Mouse (Mus musculus) gastrocnemius, adult 2 months (tissue): ENCODE results near the gene Acot5. TPM values are rescaled to one million over a fixed set of nuclear protein-coding genes. Genes with fewer than 3 reads are reported as not detected.
"Not testable (repeated sequence)": the region's sequence is repeated elsewhere in the genome, so short reads cannot be mapped to it uniquely, and the experiment has no call there.

ENCODE experiments used
- DNase-seq: peaks from one replicate; pipeline ENCODE4 v3.0.0; 2022
- H3K27ac ChIP-seq: fragments of 200-600 bp; 2 replicates; pipeline ENCODE4 v1.8.1; 2022; ENCODE audit warnings: mild to moderate bottlenecking
- H3K4me3 ChIP-seq: fragments of 200-600 bp; 2 replicates; pipeline ENCODE4 v1.8.1; 2022; ENCODE audit warnings: mild to moderate bottlenecking, moderate library complexity
- CTCF ChIP-seq: fragments of 200-600 bp; IDR thresholded peaks from 2 replicates; pipeline ENCODE4 v1.8.1; 2022; ENCODE audit warnings: antibody characterized with exemption, mild to moderate bottlenecking, moderate library complexity
- intact Hi-C: fragments of 180-260 bp; cut with DNase I; formaldehyde crosslinking; loops from one replicate; pipeline ENCODE4 v1.15.1; 2025
- total RNA-seq, 2 experiments: library from RNA; stranded (reverse); gene quantifications; 2 replicates each; pipeline ENCODE4 v1.2.3; 2021

Gene Acot5
- total RNA-seq, 2 experiments from 2014 or later: 0.17 TPM; not detected in 1

- TF ChIP-seq CTCF: no peak
- no peak overlapping the region for H3K27ac ChIP-seq
- no peak for DNase-seq
- intact Hi-C loops: no loop called here
- H3K4me3 ChIP-seq: no peak overlapping the region
Observed at GRCm38 (mm10) chr12:84042248-84042647, 26.9 kb upstream of the Acot5 start.

DNA sequence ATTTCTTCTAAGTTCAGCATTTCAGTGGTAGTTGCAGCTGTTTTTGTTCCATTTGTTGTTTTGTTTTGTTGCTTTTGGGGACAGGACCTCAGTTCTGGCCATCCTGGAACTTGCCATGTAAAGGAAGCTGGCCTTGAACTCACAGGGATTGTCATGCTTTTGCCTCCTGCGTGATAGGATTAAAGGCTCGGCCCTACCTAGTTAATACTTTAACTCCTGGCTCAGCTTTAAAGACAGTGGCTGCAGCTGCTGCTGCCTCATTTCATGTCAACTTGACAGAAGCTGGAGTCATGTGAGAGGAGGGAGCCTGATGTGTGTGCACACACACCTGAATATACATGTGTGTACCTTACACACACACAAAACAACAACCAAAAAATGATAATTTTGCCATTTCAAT is 25.1 kb upstream of the Acot5 start:
- intact Hi-C loops: no loop called here
- DNase-seq: no peak
- no peak overlapping the region for H3K27ac ChIP-seq
- TF ChIP-seq CTCF: no peak
- no peak overlapping the region for H3K4me3 ChIP-seq

DNA sequence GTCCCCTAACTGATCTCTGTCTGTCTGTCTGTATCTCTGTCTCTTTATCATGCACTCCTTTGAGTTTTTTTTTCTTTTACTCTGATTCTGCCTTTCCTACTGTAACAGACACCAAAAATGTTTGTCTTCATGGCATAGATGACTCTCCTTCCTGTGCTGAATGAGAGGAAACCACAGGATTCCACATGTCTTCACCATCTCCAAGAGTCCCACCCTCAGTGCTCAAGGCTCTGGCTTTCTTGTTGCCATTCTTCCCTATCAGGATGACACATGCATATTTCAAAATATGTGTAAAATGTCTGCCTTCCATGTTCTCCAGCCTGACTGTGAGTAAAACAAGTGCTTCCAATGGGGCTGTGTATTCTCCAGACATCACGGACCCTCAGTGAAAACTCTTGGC is 22.2 kb upstream of the Acot5 start:
- intact Hi-C loops: no loop called here
- no peak overlapping the region for H3K4me3 ChIP-seq
- H3K27ac ChIP-seq: no peak overlapping the region
- no peak for DNase-seq
- no peak for TF ChIP-seq CTCF

- DNase-seq, H3K4me3 ChIP-seq, intact Hi-C loops, H3K27ac ChIP-seq: not testable (repeated sequence)
Observed at GRCm38 (mm10) chr12:84050744-84051143, 18.4 kb upstream of the Acot5 start.

DNA sequence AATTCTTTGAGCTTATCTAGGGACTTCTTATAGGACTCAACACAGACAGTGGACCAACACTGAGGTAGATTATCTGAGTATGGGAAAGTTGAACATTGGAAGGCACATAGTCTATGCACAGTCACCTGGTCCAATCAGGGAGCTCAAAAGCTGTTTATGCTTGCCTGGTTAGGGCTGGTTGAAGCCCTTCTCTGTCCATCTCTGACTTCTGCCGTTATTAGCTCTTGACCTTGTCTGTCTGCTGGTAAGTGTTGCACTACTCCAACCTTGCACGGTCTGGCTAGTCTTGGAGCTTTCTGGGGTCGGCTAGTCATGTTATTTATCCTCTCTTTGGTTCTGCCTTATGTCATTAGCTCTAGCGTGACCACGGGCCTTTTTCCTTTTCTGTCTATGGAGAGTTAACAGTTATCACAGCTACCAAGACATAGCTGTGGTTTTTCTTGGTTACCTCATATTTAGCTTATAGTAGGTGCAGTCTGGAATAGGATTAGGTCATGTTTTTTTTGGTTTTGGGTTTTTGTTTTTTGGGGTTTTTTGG is 17.1 kb upstream of the Acot5 start, which contains the start of gene Acot3:
Acot3 (plus strand) TSS at position 208 of the 538 bp plus-strand sequence.
- no peak within 1 kb of the TSS for H3K4me3 ChIP-seq
- intact Hi-C loops: no loop called here
- TF ChIP-seq CTCF: no peak
- no peak within 1 kb of the TSS for H3K27ac ChIP-seq
- DNase-seq: no peak

DNA sequence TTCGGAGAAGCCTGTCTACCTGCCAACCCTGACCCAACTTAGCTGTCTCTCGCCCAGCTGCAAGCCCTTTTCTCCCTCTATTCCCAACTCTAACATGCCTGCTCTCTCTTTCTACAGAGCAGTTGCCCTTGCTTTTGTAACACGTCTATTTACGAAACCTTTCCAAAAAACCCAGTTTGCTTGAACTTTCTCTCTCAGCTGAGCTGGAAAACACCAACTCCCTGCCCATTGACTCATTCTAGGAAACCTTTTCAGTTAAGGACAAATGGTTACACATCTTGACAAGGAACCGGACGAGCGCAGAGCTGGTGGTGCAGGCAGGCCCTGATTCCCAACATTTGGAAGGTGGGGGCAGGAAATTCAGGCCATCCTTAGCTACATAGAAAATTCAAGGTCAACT is 16.5 kb upstream of the Acot5 start:
- TF ChIP-seq CTCF: no peak
- intact Hi-C loops: no loop called here
- H3K4me3 ChIP-seq: no peak overlapping the region
- no peak for DNase-seq
- H3K27ac ChIP-seq: no peak overlapping the region

- Histone ChIP-seq H3K27ac (no peak overlapping the region), H3K4me3 (peak overlapping the region; percentile 56)
- intact Hi-C loops: no loop called here
- no peak for DNase-seq
- TF ChIP-seq CTCF: no peak
Observed at GRCm38 (mm10) chr12:84053173-84053572, 16.0 kb upstream of the Acot5 start.

DNA sequence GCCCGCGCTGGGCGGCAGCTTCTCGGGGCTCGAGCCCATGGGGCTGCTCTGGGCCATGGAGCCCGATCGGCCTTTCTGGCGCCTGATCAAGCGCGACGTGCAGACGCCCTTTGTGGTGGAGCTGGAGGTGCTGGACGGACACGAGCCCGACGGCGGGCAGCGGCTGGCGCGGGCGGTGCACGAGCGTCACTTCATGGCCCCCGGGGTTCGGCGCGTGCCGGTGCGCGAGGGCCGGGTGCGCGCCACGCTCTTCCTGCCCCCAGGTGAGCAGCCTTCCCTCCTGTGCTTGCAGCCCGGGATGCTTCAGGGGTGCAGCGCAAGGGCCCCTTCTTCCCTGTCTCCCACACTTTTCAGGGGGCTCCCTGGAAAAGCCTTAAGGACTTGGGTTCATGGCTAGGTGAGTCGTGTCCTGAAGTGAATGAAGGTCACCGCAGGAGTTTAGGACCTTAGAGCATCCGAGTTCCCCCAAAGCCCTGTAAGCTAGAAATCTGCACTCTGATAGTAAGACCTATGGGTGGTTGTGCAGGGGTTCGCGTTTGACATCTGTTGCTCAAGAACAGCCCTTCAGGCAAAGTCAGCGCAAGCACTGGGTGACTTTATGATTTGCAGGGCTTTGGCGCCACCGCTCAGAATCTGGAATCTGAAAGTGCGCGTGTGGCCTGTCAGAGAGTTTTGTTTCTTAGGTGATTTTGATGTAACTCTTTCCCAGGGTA is 15.3 kb upstream of the Acot5 start:
- Histone ChIP-seq H3K27ac (no peak overlapping the region), H3K4me3 (peak overlapping the region; percentile 56)
- intact Hi-C loops: no loop called here
- no peak for DNase-seq
- TF ChIP-seq CTCF: no peak

DNA sequence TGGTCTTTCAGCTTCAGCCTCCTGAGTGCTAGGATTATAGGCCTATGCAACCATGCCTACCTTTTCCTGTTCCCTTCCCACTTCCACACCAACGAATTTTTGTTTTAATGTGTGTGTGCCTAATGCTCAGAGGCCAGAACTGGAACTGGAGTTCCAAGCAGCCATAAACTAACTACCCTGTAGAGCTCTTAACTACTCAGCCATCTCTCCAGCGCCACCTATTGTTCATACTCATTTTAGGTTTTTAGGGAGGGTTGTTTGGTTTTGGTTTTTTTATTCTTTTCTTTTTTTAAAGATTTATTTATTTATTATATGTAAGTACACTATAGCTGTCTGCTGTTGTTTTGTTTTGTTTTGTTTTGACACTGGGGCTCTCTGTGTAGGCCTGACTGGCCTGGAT is 8.2 kb upstream of the Acot5 start:
- intact Hi-C loops: loop anchor here (2.0 to 10.0 kb wide), 2 partner anchors 88 to 346 kb away; no protein-coding TSS in a partner anchor
- no peak for DNase-seq
- TF ChIP-seq CTCF: peak; percentile 71
- no peak overlapping the region for H3K27ac ChIP-seq
- H3K4me3 ChIP-seq: no peak overlapping the region

DNA sequence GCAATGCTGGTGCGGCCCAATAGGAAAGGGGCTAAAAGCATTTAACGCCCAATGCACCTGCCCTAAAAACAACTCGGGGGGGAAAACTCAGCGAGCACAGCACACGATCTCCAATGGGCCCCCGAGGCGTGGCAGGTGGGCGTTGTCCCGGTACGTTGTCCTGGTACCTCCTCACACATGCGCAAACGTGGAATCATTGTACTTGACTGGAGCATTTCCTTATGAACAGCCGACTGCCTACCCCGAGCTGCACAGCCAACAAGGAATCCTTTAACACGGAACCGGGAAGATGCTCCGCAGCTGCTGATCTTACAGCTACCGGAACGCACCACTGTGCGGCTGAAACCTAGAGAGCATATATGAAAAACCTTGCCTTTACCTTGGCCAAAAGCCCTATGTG is 6.8 kb upstream of the Acot5 start:
- intact Hi-C loops: loop anchor here (10.0 kb wide), 1 partner anchor 348 kb away; no protein-coding TSS in a partner anchor

GRCm38 (mm10) chr12:84063228-84063627 is 5.9 kb upstream of the Acot5 start:
- Histone ChIP-seq H3K27ac (no peak overlapping the region), H3K4me3 (no peak overlapping the region)
- TF ChIP-seq CTCF: peak; percentile 42
- no peak for DNase-seq
- intact Hi-C loops: loop anchor here (10.0 kb wide), 1 partner anchor 348 kb away; no protein-coding TSS in a partner anchor

More for the DNA sequence above, 6.8 kb upstream of the Acot5 start:
- H3K27ac ChIP-seq: no peak overlapping the region
- no peak overlapping the region for H3K4me3 ChIP-seq
- no peak for TF ChIP-seq CTCF
- no peak for DNase-seq

DNA sequence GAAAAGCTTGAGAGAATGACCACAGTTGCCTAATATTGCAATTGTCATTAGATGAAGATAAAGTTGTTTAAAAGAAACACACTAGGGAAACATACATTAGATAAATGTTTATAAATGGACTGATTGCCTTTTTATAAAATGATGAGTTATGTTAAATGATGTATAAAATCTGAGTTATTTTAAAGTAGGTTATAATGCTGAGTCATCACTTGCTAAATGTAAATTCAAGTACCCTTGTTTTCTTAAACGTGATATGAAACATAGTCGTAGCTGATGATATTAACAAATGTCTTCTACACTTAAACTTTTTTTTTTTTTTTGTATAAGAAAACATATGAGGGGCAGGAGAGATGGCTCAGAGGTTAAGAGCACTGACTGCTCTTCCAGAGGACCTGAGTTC is 5.3 kb upstream of the Acot5 start:
- intact Hi-C loops: loop anchor here (10.0 kb wide), 1 partner anchor 349 kb away; no protein-coding TSS in a partner anchor
- no peak overlapping the region for H3K4me3 ChIP-seq
- DNase-seq: no peak
- TF ChIP-seq CTCF: no peak
- H3K27ac ChIP-seq: no peak overlapping the region

GRCm38 (mm10) chr12:84064621-84065020 is 4.5 kb upstream of the Acot5 start:
- Histone ChIP-seq H3K4me3 (no peak overlapping the region), H3K27ac (no peak overlapping the region)
- no peak for DNase-seq
- intact Hi-C loops: loop anchor here (10.0 kb wide), 1 partner anchor 350 kb away; no protein-coding TSS in a partner anchor
- no peak for TF ChIP-seq CTCF

GRCm38 (mm10) chr12:84067752-84068151 is 1.4 kb upstream of the Acot5 start:
- no peak overlapping the region for H3K4me3 ChIP-seq
- no peak overlapping the region for H3K27ac ChIP-seq
- no peak for TF ChIP-seq CTCF
- intact Hi-C loops: loop anchor here (10.0 kb wide), 1 partner anchor 353 kb away; no protein-coding TSS in a partner anchor
- no peak for DNase-seq
